Mouse (Mus musculus): ENCODE measurements around the gene S100z. TPM values are rescaled to one million over a fixed set of nuclear protein-coding genes. Genes with fewer than 3 reads are reported as not detected.

The S100z gene
- 1 to 10 TPM; 1.3 to 1.7 TPM for total RNA-seq (2021)
- long read RNA-seq, experiment 1: 0 reads
- long read RNA-seq, experiment 2: 0 reads

DNA sequence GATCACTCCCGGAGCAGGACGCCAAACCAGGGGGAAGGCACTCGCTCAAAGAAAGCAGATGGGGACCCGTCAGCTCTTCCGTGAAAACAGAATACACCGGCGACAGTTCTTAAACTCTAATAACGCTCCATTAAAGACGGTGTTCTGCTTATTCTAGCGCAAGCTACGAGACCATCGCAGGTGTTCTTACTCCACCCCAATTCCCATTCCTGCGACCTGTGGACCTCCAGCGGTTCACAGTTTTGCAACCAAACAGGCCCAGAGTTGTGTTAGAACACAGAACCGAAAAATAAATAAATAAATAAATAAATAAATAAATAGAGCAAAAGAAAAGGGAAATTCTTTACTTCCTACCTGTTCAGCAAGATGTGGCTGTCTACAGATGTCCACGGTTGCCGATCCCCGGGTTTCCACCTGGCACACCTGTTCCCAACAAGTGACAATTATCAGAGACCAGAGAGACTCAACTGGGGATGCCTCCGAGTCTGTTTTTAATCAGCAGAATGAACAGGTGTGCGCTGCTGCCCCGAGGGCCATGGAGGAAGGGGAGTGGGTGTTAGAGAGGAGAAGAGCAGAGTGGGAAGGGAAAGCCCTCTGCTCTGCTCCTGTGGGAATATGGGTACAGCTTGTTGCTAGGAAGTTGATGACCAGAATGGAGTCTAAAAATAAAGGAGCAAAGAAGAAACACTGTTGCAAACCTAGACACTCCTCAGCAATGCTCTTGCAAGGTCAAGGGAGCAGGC lies at the start of gene S100z:
TSS of gene S100z (minus strand) at position 51 of the 743 bp plus-strand sequence.
- DNase-seq: no peak

DNA sequence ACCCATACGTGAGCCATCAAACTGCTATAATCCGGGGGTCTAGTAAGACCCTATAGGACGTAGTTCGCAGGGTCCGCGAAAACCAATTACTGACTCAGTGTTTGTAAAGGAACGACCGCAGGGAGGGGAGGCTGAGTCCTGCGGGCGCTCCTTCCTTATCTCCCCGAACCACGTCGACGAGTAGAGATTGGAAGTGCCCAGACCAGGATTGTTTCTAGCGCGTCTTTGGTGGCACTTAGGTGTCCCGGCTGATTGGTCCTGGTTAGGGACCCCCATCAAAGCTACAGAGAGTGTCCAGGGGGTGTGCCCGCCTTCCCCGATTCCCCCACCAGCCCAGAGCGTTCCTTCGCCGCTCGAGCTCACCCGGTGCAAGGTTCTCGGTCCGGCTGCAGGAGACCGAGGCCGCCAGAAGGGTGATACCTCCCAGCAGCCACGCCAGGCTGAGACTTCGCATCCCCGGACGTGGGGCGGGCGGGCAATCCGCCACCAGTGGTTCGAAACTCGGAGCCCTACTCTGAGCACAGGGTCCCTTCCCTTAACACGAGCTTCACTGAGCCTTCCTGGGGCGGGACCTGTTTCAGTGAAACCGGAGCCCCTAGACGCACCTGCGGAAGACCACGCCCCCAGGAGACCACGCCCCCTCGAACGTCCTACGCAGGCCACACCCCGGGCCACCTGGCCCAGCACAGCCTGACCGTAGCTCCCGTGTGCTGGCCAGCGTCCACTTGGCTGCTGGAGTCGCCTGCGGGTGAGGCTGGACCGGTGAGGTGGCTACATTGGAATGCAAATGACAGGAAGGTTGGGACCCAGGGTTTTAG lies 46.4 kb upstream of the S100z start, which contains the start of gene F2rl1:
TSS of gene F2rl1 (minus strand) at position 554 of the 818 bp plus-strand sequence.
- peak; percentile 28 for DNase-seq

DNA sequence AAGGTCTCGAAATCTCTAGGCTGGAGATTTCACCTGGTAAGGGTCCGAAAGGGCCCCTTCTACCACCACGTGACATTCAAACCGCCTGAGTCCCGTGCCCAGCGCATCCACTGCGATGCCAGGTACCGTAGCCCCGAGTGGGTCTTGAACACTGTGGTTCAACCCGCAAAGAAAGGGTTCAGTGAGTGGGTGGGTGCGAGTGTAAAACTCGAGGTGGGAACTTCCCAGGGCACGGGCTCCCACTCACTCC lies 45.8 kb upstream of the S100z start:
- no peak for DNase-seq

DNA sequence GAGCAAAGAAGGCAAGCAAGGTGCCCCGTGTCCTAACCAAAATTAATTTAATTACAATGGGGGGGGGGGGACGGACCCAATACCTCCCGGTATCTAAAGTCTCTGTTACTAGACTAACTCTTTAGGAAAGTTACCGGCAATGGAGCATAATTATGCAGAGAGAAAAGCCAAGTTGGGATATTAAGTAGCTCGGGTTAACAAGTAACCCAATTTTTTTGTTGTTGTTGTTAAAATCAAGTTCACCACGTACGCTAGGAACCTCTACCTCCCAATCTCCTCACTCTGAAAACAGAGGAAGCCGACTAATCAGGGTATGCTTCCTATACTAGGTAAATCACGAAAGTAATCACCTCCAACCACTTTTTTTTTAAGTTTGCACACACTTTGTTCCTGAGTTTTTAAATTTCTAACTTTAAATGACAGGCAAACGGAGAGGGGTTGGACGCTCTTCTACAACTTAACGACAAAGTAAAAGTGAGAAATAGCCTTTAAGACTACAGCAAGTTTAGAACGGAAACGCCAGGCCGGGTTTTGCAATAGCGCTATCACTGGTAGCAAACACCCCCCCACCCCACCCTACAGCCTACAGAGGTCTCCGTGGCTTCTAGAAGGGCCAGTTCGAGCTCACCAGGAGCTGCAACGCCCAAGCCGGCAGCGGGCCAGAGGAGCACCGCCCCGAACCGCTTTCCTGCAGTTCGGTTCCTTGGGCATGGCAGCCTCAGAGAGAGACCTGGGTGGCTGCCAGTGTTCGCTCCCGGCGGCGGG lies 45.3 kb upstream of the S100z start:
- peak; percentile 54 for DNase-seq

DNA sequence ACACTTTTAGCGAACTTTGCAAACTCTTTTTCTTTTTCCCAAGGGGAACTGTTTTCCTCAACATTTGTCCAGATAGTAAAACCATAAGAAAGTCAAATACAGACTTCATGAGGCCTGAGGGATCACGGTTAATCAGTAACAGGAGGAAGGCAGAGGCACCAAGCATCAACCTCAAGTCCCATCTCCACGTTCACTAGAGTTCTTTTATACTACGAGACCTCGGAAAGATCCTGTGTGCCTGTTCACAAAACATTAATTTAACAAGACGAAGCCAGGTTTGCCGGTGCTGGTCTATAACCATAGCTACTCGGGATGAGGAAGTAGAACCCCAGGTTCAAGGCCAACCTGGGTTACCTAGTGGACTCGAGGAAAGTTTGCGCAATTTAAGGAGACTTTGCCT lies 43.7 kb upstream of the S100z start:
- DNase-seq: no peak

DNA sequence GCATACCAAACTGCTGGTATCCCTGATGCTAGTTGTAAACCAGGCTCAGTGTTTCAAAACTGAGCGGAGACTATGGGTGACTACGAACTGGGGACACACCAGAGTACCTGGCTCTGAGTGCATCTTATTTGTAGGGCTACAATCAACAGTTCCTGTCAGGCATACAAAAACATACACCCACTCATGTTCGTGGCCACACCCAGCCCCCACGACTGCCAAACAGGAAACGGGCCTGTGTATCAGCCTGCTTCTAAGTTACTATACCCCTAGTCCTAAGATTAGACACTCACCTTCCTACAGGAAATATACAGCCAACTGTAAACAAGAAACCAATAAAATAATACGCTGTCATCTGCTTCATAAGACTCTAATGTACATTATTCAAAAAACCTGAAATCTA lies 42.5 kb upstream of the S100z start:
- no peak for DNase-seq

DNA sequence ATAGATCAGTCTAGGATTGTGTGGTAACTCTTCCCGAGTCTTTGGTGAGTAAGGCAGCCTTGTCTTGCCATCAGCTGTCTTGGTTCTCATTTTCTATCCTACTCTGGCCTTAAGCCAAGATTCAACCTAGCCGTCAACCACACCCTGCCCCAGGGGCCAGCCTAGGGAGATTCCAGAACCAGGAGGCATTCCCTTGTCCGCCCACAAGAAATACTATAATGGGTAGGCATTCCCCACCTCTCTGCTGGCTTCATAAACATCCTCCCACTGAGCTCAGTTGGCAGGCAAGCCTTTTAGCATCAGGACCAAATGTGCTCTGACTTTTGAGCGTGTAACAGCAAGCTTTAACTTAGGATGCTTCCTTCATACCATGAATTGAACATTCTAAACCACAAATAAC lies 36.2 kb upstream of the S100z start:
- DNase-seq: no peak

DNA sequence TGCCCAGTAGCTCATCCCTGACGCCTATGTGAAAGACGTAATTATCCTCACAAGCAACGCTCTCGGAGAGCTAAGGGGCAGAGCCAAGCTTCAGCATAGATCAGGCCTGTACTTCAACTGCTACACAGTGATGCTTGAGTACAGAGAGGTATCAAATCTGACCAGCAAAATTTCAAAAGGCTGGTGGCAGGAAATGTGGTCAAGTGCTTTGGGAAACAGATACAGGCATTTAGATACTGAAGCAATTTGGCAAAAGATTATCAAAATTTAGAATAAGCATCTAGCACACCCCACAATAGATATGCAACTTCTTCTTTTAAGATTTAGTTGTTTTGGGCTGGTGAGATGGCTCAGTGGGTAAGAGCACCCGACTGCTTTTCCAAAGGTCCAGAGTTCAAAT lies 31.5 kb upstream of the S100z start:
- DNase-seq: no peak

DNA sequence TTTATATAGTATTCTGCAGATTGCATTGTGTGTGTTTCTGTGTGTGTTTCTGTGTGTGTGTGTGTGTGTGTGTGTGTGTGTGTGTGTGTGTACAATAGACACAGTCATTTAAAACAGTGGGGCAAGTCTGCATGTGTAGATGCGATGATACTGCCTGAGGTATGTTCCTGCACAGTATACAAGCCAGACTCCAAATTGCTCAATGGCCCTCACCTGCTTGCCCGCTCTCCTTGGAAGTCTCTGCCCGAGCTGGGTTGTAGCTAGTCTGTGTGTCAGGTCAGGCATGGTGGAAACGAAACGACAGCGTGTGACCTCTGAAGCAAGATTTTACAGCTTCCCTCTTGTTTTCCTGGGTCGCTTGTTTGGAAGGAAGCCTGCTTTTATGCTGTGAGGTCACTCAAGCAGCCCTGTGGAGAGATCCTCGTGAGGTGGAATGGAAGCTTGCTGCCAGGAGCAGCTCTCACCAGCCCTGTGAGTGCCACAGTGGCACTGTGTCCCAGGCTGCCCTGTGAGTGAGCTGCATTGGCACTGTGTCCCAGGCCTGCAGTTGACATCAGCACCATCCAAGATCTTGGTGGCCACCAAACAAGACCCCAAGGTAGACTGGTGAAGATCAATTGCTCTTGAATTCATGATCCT lies 24.9 kb upstream of the S100z start:
- DNase-seq: no peak

DNA sequence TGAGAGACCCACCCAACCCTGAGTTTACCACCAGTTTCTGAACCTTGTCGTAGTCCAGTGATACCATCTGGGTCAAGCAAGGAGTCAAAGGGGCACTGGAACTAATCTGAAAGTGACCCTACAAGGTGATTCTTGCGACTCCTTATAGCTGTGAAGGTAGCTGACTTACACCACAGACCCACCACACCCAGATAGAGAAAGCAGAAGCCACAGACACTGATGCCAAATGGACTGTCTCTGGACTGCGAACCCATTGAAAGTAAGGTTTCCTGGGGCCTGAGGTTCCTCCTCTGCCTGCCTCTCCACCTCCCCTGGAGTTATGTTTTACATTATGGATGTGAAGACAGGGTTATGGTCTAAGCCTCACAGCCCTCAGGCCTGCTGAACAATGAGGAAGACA lies 18.1 kb upstream of the S100z start:
- DNase-seq: no peak

DNA sequence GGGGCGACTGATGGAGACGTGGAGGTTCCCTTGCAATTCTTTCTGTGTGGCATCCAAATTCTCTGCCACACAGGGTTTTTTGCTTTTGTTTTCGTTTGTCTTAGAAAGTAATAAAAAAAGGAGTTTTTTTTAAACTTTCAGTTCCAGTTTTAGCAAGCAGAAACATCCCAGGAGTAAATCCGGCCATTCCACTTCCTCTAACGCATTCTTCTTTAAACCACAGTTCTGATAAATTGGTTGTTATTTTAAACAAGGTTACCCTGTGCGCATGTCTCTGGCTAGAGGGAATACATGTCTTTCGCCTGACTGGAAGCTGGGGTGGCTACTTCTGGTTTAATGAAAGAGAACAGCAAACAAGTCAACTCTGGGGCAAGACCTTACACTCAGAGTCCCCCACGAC lies 16.3 kb upstream of the S100z start:
- no peak for DNase-seq

DNA sequence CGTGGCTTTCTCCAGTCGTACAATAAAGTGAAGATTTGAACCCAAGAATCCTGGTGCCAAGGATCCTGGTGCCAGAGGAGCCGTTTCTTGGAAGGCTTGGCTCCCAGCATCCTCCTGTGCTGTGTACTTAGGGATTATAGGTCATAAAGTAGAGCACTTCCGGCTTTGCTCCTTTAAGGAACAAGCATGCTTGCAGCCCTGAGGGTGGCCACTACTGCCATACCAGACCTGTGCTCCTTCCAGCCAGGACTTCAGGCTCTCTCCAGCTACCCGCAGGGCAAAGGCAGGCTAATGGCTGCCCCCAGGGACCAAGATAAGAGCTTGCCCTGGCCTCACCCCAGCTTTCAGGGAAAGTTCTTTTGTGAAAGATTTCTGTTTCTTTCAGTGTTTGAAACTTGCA lies 14.8 kb upstream of the S100z start:
- DNase-seq: no peak

DNA sequence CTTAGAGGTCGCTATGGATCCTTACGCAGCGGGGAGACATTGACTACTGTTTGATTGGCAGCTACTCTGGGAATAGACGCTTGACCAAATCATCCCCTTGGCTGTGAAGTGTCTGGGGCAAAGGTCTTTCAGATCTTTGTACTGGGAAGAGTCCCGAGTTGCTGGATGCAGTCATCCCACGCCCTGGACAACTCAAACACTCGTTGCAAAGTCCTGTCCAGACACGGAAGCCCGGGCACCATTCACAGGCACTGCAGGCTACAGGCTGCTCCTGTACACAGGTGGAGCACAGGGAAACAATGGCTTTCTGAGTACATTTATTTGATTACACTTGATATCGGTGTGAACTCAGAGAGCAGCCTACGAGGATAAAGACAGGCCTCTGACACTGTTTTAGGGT lies 12.8 kb upstream of the S100z start:
- DNase-seq: no peak

DNA sequence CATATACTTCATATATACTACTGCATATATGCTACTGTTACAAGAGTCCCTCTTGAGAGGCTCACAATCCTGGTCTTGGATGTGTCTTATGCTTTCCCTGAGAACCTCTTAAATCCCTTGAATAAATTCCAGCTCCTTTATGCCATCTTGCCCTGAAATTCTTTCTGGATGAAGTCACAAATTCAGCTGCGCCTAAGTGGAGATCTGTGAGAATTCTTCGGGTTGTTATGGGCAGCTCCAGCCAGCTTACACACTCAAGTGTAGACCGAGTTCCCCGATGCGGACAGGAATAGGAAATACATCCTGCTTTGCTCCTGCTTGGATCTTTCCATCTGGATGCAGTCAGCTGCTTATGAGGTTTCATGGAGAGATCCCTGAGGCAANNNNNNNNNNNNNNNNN lies 6.1 kb upstream of the S100z start:
- DNase-seq: no peak

DNA sequence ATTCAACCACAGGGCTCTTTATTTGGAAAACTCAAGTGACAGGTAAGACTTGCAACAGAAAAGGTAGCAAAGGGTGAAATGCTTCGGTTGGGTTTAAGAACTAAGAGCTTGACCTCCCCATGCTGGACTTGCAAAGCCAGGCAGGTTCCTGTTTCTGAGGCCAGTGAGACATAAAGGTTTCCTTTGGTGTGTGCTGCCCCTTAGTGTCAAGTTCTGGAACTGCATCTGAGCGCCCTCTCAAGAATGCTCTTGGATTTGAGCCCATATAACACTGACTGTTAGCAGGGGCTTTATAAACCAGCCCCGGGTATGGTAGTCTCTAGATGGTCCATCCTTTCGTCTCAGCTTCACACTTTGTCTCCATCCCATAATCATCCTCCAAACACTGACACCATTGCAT lies 2.9 kb upstream of the S100z start:
- peak; percentile 86 for DNase-seq

DNA sequence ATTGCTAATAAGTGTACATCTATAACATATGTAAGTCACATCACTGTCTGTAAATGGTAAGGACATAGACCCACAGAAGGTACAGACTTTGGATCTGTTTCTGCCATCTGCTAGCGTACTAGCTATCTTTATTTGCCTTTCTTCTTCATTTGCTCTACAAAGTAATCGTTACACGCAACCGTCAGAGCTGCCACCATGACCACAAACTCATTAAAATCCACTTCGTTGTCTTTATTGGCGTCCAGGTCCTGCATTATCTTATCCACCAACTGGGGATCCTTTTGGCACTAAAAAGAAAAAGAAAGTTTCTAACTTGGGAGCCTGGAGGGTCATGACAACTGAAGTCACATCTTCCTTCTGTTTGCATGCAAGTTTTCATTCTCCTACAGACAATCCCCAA lies 1.3 kb downstream of the S100z start:
- DNase-seq: no peak

DNA sequence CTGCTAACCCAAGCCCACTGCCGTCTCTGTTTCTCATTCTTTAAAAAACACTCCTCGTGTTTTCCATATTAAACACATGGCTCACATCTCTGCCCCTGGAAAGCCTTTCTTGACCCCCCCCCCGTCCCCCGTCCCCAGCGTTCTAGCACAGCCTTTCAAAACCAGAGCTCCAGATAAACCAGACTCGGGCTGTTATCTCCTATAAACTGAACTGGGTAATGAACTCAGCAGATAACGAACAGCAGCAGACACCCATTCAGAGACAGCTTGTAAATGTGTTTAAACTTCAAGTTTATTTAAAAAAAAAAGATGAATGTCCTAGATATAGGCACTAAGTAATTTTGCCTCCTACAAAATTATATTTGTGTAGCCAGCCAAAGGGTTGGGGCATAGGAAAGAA lies 3.4 kb downstream of the S100z start:
- DNase-seq: no peak

DNA sequence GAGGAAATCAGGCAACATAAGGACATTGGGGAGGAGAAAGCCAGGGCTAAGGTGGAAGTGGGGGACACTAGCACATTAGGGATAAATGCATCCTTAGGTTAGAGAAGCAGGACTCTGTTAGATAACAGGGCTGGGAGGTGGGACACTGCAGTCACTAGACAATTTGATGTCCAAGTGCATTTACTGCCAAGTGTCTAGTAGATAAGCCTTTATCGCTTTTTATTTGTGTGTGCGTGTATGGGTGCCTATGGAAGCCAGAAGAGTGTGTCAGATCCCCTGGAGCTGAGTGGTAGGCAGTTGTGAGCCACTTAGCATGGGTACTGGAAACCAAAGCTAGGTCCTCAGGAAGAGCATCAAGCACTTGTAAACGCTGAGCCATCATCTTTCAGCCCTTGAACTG lies 4.2 kb downstream of the S100z start:
- no peak for DNase-seq

DNA sequence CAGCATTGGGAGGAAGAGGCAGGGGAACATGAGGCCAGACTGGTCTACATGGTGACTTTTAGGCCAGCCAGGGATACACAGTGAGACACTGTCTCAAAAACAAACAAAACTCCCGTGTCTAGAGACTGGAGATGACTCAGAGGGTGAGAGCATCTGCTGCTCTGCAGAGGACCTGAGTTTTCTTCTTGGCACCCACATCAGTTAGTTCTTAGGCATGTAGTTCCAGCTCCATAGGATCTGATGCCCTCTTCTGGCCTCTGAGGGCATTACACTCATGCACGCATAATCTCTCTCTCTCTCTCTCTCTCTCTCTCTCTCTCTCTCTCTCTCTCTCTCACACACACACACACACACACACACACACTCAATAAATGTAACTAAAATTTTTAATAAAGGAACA lies 7.6 kb downstream of the S100z start:
- DNase-seq: peak; percentile 40

DNA sequence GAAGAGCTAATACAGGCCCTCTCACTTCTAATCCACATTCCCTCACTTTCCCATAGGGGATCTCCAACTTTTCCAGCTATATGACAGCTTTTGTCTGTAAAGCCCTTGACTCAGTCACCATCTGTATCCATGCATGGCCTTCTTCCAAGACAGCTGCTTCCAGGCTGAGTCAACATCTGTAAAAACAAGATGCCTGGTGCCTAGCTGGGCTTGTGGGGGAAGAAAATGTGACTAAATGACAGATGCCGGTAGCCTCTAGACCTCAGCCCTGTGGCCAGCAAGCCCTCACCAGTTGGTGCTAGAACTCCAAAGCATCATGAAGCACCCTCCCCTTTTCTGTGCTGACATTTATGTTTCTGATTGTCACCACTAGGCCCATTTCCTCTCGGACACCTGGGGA lies 27.0 kb downstream of the S100z start:
- no peak for DNase-seq

DNA sequence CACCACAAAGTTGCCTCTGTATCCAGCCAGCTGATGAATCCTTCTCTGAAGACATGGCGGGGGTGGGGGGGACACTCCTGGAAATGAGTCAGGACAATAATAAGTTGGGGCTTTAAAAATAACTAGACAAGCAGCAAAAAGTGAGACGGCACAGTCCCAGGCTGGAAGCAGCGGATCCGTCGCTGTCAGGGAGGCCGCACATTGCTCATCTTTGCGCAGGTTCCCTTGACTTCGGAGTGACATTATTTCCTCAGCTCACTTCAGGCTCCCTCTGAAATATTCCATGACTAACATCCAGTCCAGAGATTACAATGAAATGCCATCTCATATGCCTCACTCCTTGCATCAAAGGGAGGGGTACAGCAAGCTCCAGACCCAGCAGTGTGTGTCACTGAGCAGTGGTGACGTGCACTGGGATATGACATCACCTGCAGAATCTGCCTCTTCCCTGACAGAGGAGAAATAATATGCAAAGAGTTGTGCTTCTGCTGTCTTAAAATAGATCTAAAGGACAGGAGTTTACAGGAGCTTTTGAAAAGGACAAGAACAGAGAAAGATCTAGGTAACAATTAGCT lies 27.8 kb downstream of the S100z start:
- no peak for DNase-seq

DNA sequence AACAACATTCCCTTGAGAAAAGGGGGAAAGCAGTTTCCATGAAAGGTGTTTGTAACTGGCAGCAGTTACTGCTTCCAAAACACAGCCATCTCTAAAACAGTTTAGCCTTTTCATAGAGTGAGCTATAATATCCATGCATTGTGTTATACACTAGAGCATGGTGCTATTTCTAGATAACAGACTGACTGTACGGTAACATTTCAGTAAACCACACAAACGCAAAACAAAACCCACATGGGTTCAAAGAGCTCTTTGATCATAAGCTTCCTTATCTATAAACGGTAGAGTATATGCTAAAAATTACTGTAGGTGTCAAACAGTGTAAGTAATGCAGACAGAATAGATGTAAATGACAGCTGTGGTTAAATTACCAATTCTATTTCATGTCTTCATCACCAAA lies 28.8 kb downstream of the S100z start:
- DNase-seq: no peak
